Mouse (Mus musculus): ENCODE measurements around the gene Ccdc158. TPM values are rescaled to one million over a fixed set of nuclear protein-coding genes. Genes with fewer than 3 reads are reported as not detected.

The Ccdc158 gene
- polyA plus RNA-seq, 1 experiment from 2014 or later: 0.90 TPM

DNA sequence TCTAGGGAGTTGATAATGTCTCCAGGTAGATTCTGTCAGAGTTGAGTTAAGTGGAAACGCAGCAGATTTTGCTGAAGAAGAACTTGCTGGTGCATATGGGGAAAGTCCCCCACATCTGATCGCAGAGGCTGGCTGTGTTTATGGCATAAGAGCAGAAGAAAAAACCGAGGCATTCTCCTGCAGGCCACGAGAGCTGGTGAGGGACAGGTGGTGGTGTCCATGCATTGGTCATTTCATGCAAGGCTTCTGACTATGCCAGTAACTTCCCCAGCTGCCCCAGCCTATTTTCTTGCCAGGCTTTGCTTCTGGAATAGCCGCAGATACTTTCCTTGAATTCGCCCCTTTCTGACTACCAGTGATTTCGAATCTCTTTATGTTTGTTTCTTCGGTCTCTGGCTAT, 78.2 kb downstream of the Ccdc158 start:
- no peak for ATAC-seq (ENCODE audit: insufficient number of reproducible peaks, insufficient read depth, low FRiP score, low TSS enrichment, low read depth)
- H3K27me3 ChIP-seq: peaks cover 7% of the 10 kb centered on the region; the same call in 1 of the 2 replicates
- H3K9me3 ChIP-seq: no peaks in the 10 kb centered on the region
- H3K4me1 ChIP-seq (replicated peaks): no peaks in the 10 kb centered on the region
- no peak overlapping the region for H3K4me2 ChIP-seq
- H3K36me3 ChIP-seq: no peaks in the 10 kb centered on the region
- H3K4me3 ChIP-seq (replicated peaks): no peak overlapping the region
- no peak overlapping the region for H3K27ac ChIP-seq
- no peak overlapping the region for H3K9ac ChIP-seq (replicated peaks)
- 88% methylated on average over 8 of the region's 8 CpGs for WGBS

DNA sequence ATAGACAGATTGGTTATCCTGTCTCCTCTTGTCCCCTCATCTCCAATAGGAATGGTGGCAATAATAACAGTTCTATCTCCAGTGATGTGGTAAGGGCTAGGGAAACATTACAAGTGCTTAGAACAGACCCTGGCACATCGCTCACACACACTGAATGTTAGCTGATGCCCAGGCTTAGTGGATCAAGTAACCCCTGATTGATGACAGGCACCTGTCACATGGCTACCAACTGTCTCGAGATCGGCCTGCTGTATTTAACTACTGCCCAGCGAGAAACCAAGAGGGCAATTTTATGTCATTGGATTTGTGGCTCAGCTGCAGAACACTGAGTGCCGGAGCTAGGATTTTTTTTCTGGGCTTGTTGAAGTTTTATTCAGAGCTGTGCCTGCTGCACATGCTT, 80.0 kb downstream of the Ccdc158 start:
- Histone ChIP-seq H3K9ac (replicated peaks) (no peak overlapping the region), H3K27me3 (peaks cover 3% of the 10 kb centered on the region; the same call in 1 of the 2 replicates), H3K4me2 (no peak overlapping the region), H3K36me3 (no peaks in the 10 kb centered on the region), H3K27ac (no peak overlapping the region), H3K4me1 (replicated peaks) (no peaks in the 10 kb centered on the region), H3K9me3 (no peaks in the 10 kb centered on the region), H3K4me3 (replicated peaks) (no peak overlapping the region)
- WGBS: 75% methylated on average over 5 of the region's 5 CpGs
- no peak; the same call in 1 of the 2 replicates for ATAC-seq (ENCODE audit: insufficient number of reproducible peaks, insufficient read depth, low FRiP score, low TSS enrichment, low read depth)

DNA sequence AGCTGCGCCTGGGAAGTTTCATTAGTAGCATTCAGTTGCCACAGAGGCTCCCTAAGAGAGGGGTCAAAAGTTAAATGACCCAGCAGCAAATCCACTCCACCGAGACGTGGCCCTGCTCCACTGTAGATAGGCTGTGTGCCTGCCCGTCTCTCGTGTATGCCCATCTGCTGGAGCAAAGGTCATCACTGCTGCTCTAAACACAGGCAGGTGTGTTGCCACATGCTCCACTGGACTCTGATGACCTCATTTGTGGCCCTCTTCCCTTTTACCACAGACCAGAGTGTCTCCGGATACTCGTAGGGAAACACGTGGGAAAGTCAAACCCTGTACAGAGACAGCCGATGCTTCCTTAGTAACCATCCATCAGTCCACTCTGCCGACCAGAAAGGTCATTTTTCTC, 89.1 kb downstream of the Ccdc158 start:
- Histone ChIP-seq H3K4me1 (replicated peaks) (no peaks in the 10 kb centered on the region), H3K4me2 (no peak overlapping the region), H3K9ac (replicated peaks) (no peak overlapping the region), H3K27ac (no peak overlapping the region), H3K36me3 (no peaks in the 10 kb centered on the region), H3K9me3 (no peaks in the 10 kb centered on the region), H3K4me3 (replicated peaks) (no peak overlapping the region), H3K27me3 (no peaks in the 10 kb centered on the region)
- 51% methylated on average over 10 of the region's 10 CpGs for WGBS
- no peak for ATAC-seq (ENCODE audit: insufficient number of reproducible peaks, insufficient read depth, low FRiP score, low TSS enrichment, low read depth)

DNA sequence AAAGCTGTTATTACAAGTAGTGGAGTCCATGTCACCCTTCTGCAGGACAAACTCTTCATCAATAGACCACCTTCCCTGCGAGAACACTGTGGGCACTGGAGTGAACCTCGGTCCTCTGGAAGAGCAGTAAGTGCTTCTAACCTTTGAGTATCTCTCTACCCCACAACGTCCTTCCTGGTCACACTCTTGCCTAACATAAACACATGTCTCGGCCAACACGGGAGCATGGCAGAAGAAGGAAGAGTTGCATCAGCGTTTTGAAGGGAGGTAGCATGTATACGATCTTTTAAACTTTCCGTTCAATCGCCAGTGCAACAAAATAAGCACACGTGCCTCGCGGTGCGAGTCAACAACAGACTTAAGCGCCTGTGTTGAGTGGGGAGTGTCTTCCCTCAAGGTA, 95.5 kb downstream of the Ccdc158 start:
- Histone ChIP-seq H3K27me3 (no peaks in the 10 kb centered on the region), H3K9ac (replicated peaks) (no peak overlapping the region), H3K4me1 (replicated peaks) (no peaks in the 10 kb centered on the region), H3K9me3 (no peaks in the 10 kb centered on the region), H3K4me2 (no peak overlapping the region), H3K27ac (no peak overlapping the region), H3K4me3 (replicated peaks) (no peak overlapping the region), H3K36me3 (no peaks in the 10 kb centered on the region)
- 86% methylated on average over 14 of the region's 14 CpGs for WGBS
- ATAC-seq (ENCODE audit: insufficient number of reproducible peaks, insufficient read depth, low FRiP score, low TSS enrichment, low read depth): no peak

DNA sequence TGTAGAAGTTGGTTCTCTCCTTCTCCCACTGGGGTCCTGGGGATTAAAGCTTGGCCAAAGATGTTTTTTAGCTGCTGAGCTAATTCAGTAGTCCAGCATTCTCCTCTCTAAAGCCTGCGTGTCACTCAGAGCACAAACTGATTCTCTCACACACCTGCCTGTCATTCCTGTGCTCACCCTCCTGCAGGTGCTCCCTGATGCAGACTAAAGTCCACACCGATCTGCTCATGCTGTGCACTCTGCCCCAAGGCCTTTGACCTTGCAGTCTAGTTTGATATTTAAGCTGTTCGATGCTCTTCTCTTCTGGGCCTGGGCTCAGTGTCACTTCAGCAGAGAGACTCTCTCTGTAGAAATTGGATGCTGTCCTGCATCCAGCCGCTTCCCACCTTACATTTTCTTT, 103.8 kb downstream of the Ccdc158 start:
- no peaks in the 10 kb centered on the region for H3K27me3 ChIP-seq
- no peaks in the 10 kb centered on the region for H3K4me1 ChIP-seq (replicated peaks)
- H3K4me3 ChIP-seq (replicated peaks): no peak overlapping the region
- H3K9me3 ChIP-seq: no peaks in the 10 kb centered on the region
- H3K9ac ChIP-seq (replicated peaks): no peak overlapping the region
- no peak overlapping the region for H3K27ac ChIP-seq
- WGBS: 86% methylated on average over 4 of the region's 4 CpGs
- no peaks in the 10 kb centered on the region for H3K36me3 ChIP-seq
- no peak overlapping the region for H3K4me2 ChIP-seq
- ATAC-seq (ENCODE audit: insufficient number of reproducible peaks, insufficient read depth, low FRiP score, low TSS enrichment, low read depth): no peak

GRCm38 (mm10) chr5:92562002-92562401, 113.1 kb downstream of the Ccdc158 start:
- ATAC-seq (ENCODE audit: insufficient number of reproducible peaks, insufficient read depth, low FRiP score, low TSS enrichment, low read depth): no peak
- Histone ChIP-seq H3K36me3 (no peaks in the 10 kb centered on the region), H3K27me3 (no peaks in the 10 kb centered on the region), H3K9me3 (no peaks in the 10 kb centered on the region), H3K27ac (no peak overlapping the region), H3K9ac (replicated peaks) (no peak overlapping the region), H3K4me2 (no peak overlapping the region), H3K4me1 (replicated peaks) (peaks cover 17% of the 10 kb centered on the region), H3K4me3 (replicated peaks) (no peak overlapping the region)
- 79% methylated on average over 13 of the region's 13 CpGs for WGBS

DNA sequence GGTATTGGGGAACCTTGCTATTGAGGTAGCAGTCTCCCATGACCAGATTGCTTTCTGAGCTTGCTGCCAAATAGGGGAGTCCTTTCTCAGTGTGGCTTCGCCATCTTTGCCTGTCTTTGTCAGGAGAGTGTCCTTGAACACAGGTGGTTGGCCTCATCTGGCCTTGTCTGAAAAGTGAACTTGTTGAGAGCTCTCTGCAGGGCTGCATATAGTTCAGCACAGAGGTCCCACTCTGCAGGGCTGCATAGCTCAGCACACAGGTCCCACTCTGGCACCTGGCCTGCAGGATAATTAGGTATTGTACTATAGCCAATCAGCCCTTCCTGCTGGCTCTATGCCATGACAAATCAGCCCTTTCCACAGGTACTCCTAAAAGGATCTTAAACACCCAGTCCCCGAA, 114.9 kb downstream of the Ccdc158 start:
- Histone ChIP-seq H3K4me3 (replicated peaks) (no peak overlapping the region), H3K27ac (no peak overlapping the region), H3K36me3 (no peaks in the 10 kb centered on the region), H3K9ac (replicated peaks) (no peak overlapping the region), H3K4me2 (no peak overlapping the region), H3K4me1 (replicated peaks) (peaks cover 17% of the 10 kb centered on the region), H3K27me3 (no peaks in the 10 kb centered on the region), H3K9me3 (no peaks in the 10 kb centered on the region)
- no peak for ATAC-seq (ENCODE audit: insufficient number of reproducible peaks, insufficient read depth, low FRiP score, low TSS enrichment, low read depth)
- 81% methylated on average over 2 of the region's 2 CpGs for WGBS

Other genes with a start within 250 kb of the Ccdc158 start
- gene Nup54, start 240.1 kb downstream of the Ccdc158 start, polyA plus RNA-seq (2016; fragmentation: Nextera tagmentation; extraction: Ambion mirVana): 66.8 and 68.1 TPM in 2 replicates
- 9.0 and 9.4 TPM in 2 replicates for gene Scarb2, start 168.4 kb downstream of the Ccdc158 start, polyA plus RNA-seq (2016; fragmentation: Nextera tagmentation; extraction: Ambion mirVana)
- 0.20 TPM in 1 of 2 replicates, not detected in the other for gene Fam47e, start 120.2 kb downstream of the Ccdc158 start, polyA plus RNA-seq (2016; fragmentation: Nextera tagmentation; extraction: Ambion mirVana)
- gene Stbd1, start 72.2 kb downstream of the Ccdc158 start, polyA plus RNA-seq (2016; fragmentation: Nextera tagmentation; extraction: Ambion mirVana): 11.6 TPM in 2 replicates
- gene Shroom3, start 8.2 kb upstream of the Ccdc158 start, polyA plus RNA-seq (2016; fragmentation: Nextera tagmentation; extraction: Ambion mirVana): 5.9 and 6.6 TPM in 2 replicates

Data from limb, embryonic 12.5 days (tissue).